Mouse (Mus musculus) retina, postnatal 1 day (tissue): ENCODE measurements around the gene Cdh22.
A peak's percentile ranks its signal among the peaks of the same experiment; 100 is the strongest.

Experiments
- DNase-seq: peaks from one replicate; pipeline ENCODE4 v3.0.0-alpha.2; 2012

The Cdh22 gene

GRCm38 (mm10) chr2:165234613-165235291 lies at the start of gene Cdh22:
TSS of gene Cdh22 (minus strand) at chr2:165234853.
- DNase-seq = peak; percentile 89

GRCm38 (mm10) chr2:165284377-165284776 lies 49.7 kb upstream of the Cdh22 start:
- no peak for DNase-seq

- no peak for DNase-seq
These were observed 49.0 kb upstream of the Cdh22 start for GRCm38 (mm10) chr2:165283644-165284043.

- DNase-seq = peak; percentile 50
These were observed 47.2 kb upstream of the Cdh22 start for GRCm38 (mm10) chr2:165281779-165282311.

- DNase-seq = peak; percentile 69
These were observed 44.7 kb upstream of the Cdh22 start for GRCm38 (mm10) chr2:165279351-165279750.

- no peak for DNase-seq
These were observed 42.6 kb upstream of the Cdh22 start for GRCm38 (mm10) chr2:165277188-165277740.

- peak; percentile 81 for DNase-seq
These were observed 41.2 kb upstream of the Cdh22 start for GRCm38 (mm10) chr2:165275824-165276223.

GRCm38 (mm10) chr2:165275124-165275640 lies 40.5 kb upstream of the Cdh22 start:
- DNase-seq = peak; percentile 63

- DNase-seq = peak; percentile 67
These were observed 38.9 kb upstream of the Cdh22 start for GRCm38 (mm10) chr2:165273589-165273988.

GRCm38 (mm10) chr2:165271326-165271725 lies 36.7 kb upstream of the Cdh22 start:
- peak; percentile 70 for DNase-seq

- no peak for DNase-seq
These were observed 36.2 kb upstream of the Cdh22 start for GRCm38 (mm10) chr2:165270858-165271257.

GRCm38 (mm10) chr2:165266739-165267138 lies 32.1 kb upstream of the Cdh22 start:
- no peak for DNase-seq

- DNase-seq = no peak
These were observed 29.2 kb upstream of the Cdh22 start for GRCm38 (mm10) chr2:165263861-165264260.

- no peak for DNase-seq
These were observed 27.8 kb upstream of the Cdh22 start for GRCm38 (mm10) chr2:165262274-165262990.

GRCm38 (mm10) chr2:165259859-165260258 lies 25.2 kb upstream of the Cdh22 start:
- DNase-seq = no peak

GRCm38 (mm10) chr2:165258321-165258720 lies 23.7 kb upstream of the Cdh22 start:
- DNase-seq = no peak

- DNase-seq = peak; percentile 73
These were observed 22.6 kb upstream of the Cdh22 start for GRCm38 (mm10) chr2:165257151-165257834.

- DNase-seq = no peak
These were observed 21.6 kb upstream of the Cdh22 start for GRCm38 (mm10) chr2:165256213-165256612.

- DNase-seq = peak; percentile 49
These were observed 19.2 kb upstream of the Cdh22 start for GRCm38 (mm10) chr2:165253867-165254266.

GRCm38 (mm10) chr2:165253269-165253668 lies 18.6 kb upstream of the Cdh22 start:
- no peak for DNase-seq

- DNase-seq = no peak
These were observed 18.1 kb upstream of the Cdh22 start for GRCm38 (mm10) chr2:165252801-165253200.

- no peak for DNase-seq
These were observed 17.7 kb upstream of the Cdh22 start for GRCm38 (mm10) chr2:165252381-165252780.

- DNase-seq = peak; percentile 55
These were observed 16.2 kb upstream of the Cdh22 start for GRCm38 (mm10) chr2:165250903-165251302.
